Mouse (Mus musculus) kidney, adult 2 months (tissue): Measurements from ENCODE around the gene Susd3.

Experiments used
- CTCF ChIP-seq: fragments of 200-500 bp; conservative IDR thresholded peaks from 2 replicates; pipeline ENCODE4 v1.5.1; 2011; ENCODE audit warnings: low read depth, mild to moderate bottlenecking, control low read depth, low read length, moderate library complexity, mixed read lengths; ENCODE audit not compliant: insufficient read depth, insufficient read length
- POLR2A ChIP-seq: fragments of 200-500 bp; IDR thresholded peaks from one replicate; pipeline ENCODE4 v1.6.1; 2011; ENCODE audit warnings: low read depth, low read length, control low read depth

DNA sequence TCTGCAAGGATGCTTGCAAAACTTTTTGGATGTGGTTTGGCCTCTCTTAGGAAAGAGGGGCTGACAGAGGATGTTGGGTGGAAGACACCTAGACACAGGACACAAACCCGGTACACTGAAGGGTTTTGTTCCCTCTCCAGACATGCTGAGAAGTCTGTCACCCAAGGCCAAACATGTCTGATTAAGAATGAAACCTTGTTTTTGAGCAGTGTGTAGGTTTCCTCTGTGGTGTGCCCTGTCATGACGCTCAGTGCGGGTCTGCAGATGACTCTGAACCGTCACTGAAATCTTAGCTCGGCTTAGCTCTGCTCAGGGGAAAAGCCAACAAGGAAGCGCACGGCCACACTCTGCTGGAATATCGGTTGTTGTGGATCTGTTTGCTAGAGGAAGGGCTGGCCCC is 22.0 kb upstream of the Susd3 start:
- TF ChIP-seq CTCF (no peak), POLR2A (no peak)
